Mouse (Mus musculus): ENCODE results near the gene Slc35e4. TPM values are rescaled to one million over a fixed set of nuclear protein-coding genes. Genes with fewer than 3 reads are reported as not detected.

Slc35e4 gene
- polyA plus RNA-seq, 1 experiment from 2014 or later = 3.6 TPM

DNA sequence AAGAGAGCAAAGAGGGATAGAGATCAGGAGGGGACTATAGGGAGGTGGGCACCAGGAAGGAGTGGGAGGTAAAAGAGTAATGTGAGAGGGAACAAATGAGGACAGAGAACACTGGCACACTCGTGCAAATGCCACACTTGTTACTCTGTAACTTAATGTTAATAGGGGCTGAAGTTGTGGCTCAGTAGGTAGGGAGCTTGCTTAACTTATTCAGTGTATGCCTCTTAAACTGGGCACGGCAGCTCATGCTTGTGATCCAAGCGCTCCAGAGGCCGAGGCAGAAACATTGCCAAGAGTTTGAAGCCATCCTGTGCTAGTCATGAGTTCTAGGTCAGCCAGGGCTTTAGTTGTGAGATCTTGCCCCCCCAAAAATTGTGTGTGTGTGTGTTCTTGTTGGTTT lies 20.7 kb upstream of the Slc35e4 start:
- no peak overlapping the region for H3K27ac ChIP-seq
- no peak for ATAC-seq (replicated peaks; ENCODE audit: insufficient number of reproducible peaks, insufficient read depth, low FRiP score, low read depth)
- WGBS = 65% methylated on average over 4 of the region's 4 CpGs
- no peaks in the 10 kb centered on the region for H3K9me3 ChIP-seq (replicated peaks)
- no peak overlapping the region for H3K4me2 ChIP-seq
- no peak overlapping the region for H3K9ac ChIP-seq
- no peak overlapping the region for H3K4me3 ChIP-seq
- H3K36me3 ChIP-seq = no peaks in the 10 kb centered on the region
- H3K4me1 ChIP-seq (replicated peaks) = peaks cover 17% of the 10 kb centered on the region
- no peaks in the 10 kb centered on the region for H3K27me3 ChIP-seq

GRCm38 (mm10) chr11:3933756-3934285 lies 19.4 kb upstream of the Slc35e4 start:
- Histone ChIP-seq H3K9me3 (replicated peaks) (no peaks in the 10 kb centered on the region), H3K9ac (no peak overlapping the region), H3K4me3 (no peak overlapping the region), H3K27ac (no peak overlapping the region), H3K36me3 (no peaks in the 10 kb centered on the region), H3K27me3 (no peaks in the 10 kb centered on the region), H3K4me1 (replicated peaks) (peaks cover 17% of the 10 kb centered on the region), H3K4me2 (no peak overlapping the region)
- 87% methylated on average over 9 of the region's 9 CpGs for WGBS
- ATAC-seq (replicated peaks; ENCODE audit: insufficient number of reproducible peaks, insufficient read depth, low FRiP score, low read depth) = no peak

DNA sequence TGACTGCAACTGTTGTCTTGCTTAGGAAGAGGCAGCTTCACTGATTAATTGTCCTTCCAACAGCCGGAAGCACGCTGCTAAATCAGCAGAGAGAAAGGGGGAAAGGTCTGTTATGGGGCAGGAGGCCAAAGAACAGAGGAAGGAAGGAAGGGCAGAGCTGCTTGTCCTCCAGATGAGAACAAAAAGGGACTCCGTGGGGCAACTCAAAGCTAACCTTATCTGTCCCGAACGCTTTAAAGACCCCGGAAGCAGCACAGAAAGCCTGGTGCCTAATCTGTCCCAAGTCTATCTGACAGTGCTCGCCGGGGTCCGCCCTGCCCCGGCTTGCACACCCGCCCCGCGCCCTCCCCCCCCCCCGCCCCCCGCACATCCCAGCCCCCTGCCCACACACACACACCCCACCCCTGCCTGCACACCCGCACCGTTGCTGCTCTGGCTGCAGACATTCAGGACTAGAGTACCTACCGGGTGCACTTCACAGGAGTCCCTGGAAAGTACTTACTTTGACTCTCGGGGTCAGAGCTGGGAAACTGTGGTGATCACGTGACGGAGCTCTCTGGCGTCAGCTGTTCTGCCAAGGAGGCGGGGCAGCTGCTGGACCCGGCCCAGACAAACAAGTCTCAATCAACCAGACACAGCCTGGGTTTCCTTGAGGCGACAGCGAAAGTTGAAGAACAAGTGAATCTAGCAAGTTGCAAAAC lies 17.2 kb upstream of the Slc35e4 start, which contains the start of gene Tcn2:
TSS of gene Tcn2 (minus strand) at position 649 of the 701 bp plus-strand sequence.
- Histone ChIP-seq H3K36me3 (0 out of 2 replicates have a peak, but pooled peaks cover 7% of the 10 kb centered on the region), H3K4me2 (peak within 1 kb of the TSS; percentile 78), H3K4me3 (peak within 1 kb of the TSS; percentile 64), H3K9ac (peak within 1 kb of the TSS; percentile 62), H3K27ac (peak within 1 kb of the TSS; percentile 67), H3K9me3 (replicated peaks) (no peaks in the 10 kb centered on the region), H3K27me3 (no peaks in the 10 kb centered on the region), H3K4me1 (replicated peaks) (peaks cover 17% of the 10 kb centered on the region)
- under 1% methylated on average over 22 of the region's 26 CpGs for WGBS
- ATAC-seq (replicated peaks; ENCODE audit: insufficient number of reproducible peaks, insufficient read depth, low FRiP score, low read depth) = peak; percentile 85

GRCm38 (mm10) chr11:3930931-3931330 lies 16.5 kb upstream of the Slc35e4 start:
- peak overlapping the region; percentile 67; the same call in 1 of the 2 replicates for H3K27ac ChIP-seq
- peaks cover 17% of the 10 kb centered on the region for H3K4me1 ChIP-seq (replicated peaks)
- peak overlapping the region; percentile 62 for H3K9ac ChIP-seq
- peak overlapping the region; percentile 78 for H3K4me2 ChIP-seq
- H3K27me3 ChIP-seq = no peaks in the 10 kb centered on the region
- no peak for ATAC-seq (replicated peaks; ENCODE audit: insufficient number of reproducible peaks, insufficient read depth, low FRiP score, low read depth)
- H3K9me3 ChIP-seq (replicated peaks) = no peaks in the 10 kb centered on the region
- 0 out of 2 replicates have a peak, but pooled peaks cover 10% of the 10 kb centered on the region for H3K36me3 ChIP-seq
- WGBS = 49% methylated on average over 6 of the region's 6 CpGs
- H3K4me3 ChIP-seq = peak overlapping the region; percentile 64

- H3K4me2 ChIP-seq = 0 out of 2 replicates have a peak overlapping the region, but pooled peaks have one; percentile 2
- no peak overlapping the region for H3K4me3 ChIP-seq
- ATAC-seq (replicated peaks; ENCODE audit: insufficient number of reproducible peaks, insufficient read depth, low FRiP score, low read depth) = no peak
Measured at GRCm38 (mm10) chr11:3930019-3930418, 15.6 kb upstream of the Slc35e4 start.

DNA sequence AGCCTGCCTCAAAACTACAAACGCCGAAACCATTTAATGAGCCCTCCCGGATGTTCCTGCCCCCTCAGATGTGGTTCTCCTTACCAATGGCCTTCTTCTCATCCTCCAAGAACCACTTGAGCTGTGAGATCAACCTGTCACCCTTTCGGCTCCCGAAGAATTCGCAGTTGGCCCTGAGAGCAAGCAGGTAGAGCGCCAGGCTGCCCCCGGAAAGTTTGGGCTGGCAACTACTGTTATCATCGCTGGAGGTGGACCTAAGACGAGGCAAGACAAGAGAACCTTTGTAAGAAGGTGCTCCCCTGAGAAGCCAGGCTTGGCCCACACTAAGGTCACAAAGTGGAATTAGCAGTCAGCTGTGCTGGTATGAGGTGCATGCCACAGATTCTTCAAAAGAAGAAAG lies 11.5 kb upstream of the Slc35e4 start:
- H3K27ac ChIP-seq = no peak overlapping the region
- H3K4me2 ChIP-seq = no peak overlapping the region
- ATAC-seq (replicated peaks; ENCODE audit: insufficient number of reproducible peaks, insufficient read depth, low FRiP score, low read depth) = no peak
- no peaks in the 10 kb centered on the region for H3K9me3 ChIP-seq (replicated peaks)
- 87% methylated on average over 10 of the region's 10 CpGs for WGBS
- no peaks in the 10 kb centered on the region for H3K27me3 ChIP-seq
- no peak overlapping the region for H3K9ac ChIP-seq
- H3K36me3 ChIP-seq = peaks cover 38% of the 10 kb centered on the region
- peaks cover 9% of the 10 kb centered on the region for H3K4me1 ChIP-seq (replicated peaks)
- no peak overlapping the region for H3K4me3 ChIP-seq

More at GRCm38 (mm10) chr11:3930019-3930418, 15.6 kb upstream of the Slc35e4 start:
- no peak overlapping the region for H3K9ac ChIP-seq
- peaks cover 17% of the 10 kb centered on the region for H3K4me1 ChIP-seq (replicated peaks)
- 86% methylated on average over 4 of the region's 4 CpGs for WGBS
- no peaks in the 10 kb centered on the region for H3K9me3 ChIP-seq (replicated peaks)
- no peak overlapping the region for H3K27ac ChIP-seq
- peaks cover 11% of the 10 kb centered on the region; the same call in 1 of the 2 replicates for H3K36me3 ChIP-seq
- H3K27me3 ChIP-seq = no peaks in the 10 kb centered on the region

DNA sequence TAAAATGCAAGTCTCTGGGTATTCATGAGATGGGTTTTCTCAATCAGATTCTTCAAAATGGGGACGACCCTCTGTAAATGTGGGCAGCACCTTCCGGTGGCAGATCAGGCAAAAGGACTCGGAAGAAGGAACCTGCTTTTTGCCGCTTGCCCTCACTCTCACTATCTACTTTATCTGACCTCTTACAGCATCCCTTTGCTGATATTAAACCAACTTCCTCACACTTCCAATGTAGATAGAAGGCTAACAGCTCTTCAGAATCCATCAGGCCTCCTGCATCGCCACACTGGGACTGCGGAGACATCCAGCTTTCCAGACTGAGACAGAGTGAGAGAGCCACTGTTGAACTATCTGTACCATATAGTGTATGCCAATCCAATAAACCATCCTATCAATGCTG lies 8.3 kb upstream of the Slc35e4 start:
- Histone ChIP-seq H3K4me1 (replicated peaks) (0 out of 2 replicates have a peak, but pooled peaks cover 2% of the 10 kb centered on the region), H3K36me3 (peaks cover 38% of the 10 kb centered on the region), H3K27me3 (no peaks in the 10 kb centered on the region), H3K27ac (no peak overlapping the region), H3K9me3 (replicated peaks) (no peaks in the 10 kb centered on the region), H3K9ac (no peak overlapping the region), H3K4me2 (no peak overlapping the region), H3K4me3 (no peak overlapping the region)
- no peak for ATAC-seq (replicated peaks; ENCODE audit: insufficient number of reproducible peaks, insufficient read depth, low FRiP score, low read depth)
- WGBS = 95% methylated on average over 6 of the region's 6 CpGs

- H3K9ac ChIP-seq = no peak overlapping the region
- no peak for ATAC-seq (replicated peaks; ENCODE audit: insufficient number of reproducible peaks, insufficient read depth, low FRiP score, low read depth)
- 0 out of 2 replicates have a peak, but pooled peaks cover 2% of the 10 kb centered on the region for H3K4me1 ChIP-seq (replicated peaks)
- no peaks in the 10 kb centered on the region for H3K27me3 ChIP-seq
- H3K4me3 ChIP-seq = no peak overlapping the region
- H3K9me3 ChIP-seq (replicated peaks) = no peaks in the 10 kb centered on the region
- 92% methylated on average over 9 of the region's 9 CpGs for WGBS
- no peak overlapping the region for H3K4me2 ChIP-seq
- peaks cover 38% of the 10 kb centered on the region for H3K36me3 ChIP-seq
- H3K27ac ChIP-seq = no peak overlapping the region
Measured at GRCm38 (mm10) chr11:3922115-3922514, 7.7 kb upstream of the Slc35e4 start.

DNA sequence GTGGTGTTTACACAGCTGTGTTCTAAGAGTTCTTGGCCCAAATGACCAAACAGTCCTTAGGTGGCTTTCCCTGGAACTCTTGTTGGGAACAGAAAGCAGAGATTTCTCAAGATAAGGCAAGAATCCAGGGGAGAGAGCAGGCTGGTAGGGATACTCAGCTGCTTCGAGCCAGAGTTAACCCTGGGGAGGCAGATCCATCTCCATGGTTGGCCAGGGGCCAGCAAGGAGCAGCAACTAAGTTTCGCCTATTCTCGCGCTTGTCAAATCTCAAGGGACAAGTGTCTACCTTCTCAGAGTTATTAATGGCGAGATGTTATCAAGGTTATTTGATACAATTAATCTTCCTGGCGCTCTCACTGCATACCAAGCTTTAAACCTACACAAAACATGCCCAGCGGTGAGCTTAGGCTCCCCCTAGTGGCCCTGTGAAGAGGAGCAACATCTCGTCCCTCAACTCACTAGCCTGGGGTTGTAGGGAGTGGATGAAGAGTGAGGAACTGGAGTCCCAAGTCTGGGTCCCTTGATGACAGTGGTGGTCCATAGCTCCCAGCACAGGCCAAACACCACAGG lies 6.9 kb upstream of the Slc35e4 start:
- Histone ChIP-seq H3K4me3 (no peak overlapping the region), H3K27me3 (no peaks in the 10 kb centered on the region), H3K36me3 (peaks cover 32% of the 10 kb centered on the region), H3K4me1 (replicated peaks) (0 out of 2 replicates have a peak, but pooled peaks cover 2% of the 10 kb centered on the region), H3K4me2 (no peak overlapping the region), H3K27ac (no peak overlapping the region), H3K9ac (no peak overlapping the region), H3K9me3 (replicated peaks) (no peaks in the 10 kb centered on the region)
- 0 out of 2 replicates have a peak, but pooled peaks have one; percentile 37 for ATAC-seq (replicated peaks; ENCODE audit: insufficient number of reproducible peaks, insufficient read depth, low FRiP score, low read depth)
- WGBS = 20% methylated on average over 8 of the region's 8 CpGs

DNA sequence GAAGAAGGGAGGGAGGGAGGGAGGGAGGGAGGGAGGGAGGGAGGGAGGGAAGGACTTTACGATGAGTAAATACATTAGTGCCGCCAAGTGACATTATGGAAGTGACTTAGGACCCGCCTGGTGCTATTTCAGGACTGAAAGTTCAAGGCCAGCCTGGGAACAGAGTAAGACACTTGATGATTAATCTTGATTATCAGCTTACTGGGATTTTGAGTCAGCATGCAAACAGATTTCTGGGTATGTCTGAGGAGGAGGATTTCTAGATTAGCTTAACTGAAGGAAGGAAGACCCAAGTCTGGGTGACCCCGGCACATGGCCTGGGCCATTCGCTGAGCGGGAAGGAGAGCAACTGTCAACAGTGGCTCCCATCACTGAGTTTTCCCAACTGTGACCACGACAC lies 6.0 kb upstream of the Slc35e4 start:
- H3K27me3 ChIP-seq = no peaks in the 10 kb centered on the region
- H3K27ac ChIP-seq = no peak overlapping the region
- ATAC-seq (replicated peaks; ENCODE audit: insufficient number of reproducible peaks, insufficient read depth, low FRiP score, low read depth) = no peak
- peaks cover 7% of the 10 kb centered on the region for H3K4me1 ChIP-seq (replicated peaks)
- H3K9ac ChIP-seq = no peak overlapping the region
- WGBS = 83% methylated on average over 7 of the region's 7 CpGs
- H3K36me3 ChIP-seq = peaks cover 32% of the 10 kb centered on the region
- H3K4me3 ChIP-seq = no peak overlapping the region
- no peak overlapping the region for H3K4me2 ChIP-seq
- no peaks in the 10 kb centered on the region for H3K9me3 ChIP-seq (replicated peaks)

- H3K27ac ChIP-seq = no peak overlapping the region
- no peaks in the 10 kb centered on the region for H3K27me3 ChIP-seq
- H3K4me1 ChIP-seq (replicated peaks) = peaks cover 12% of the 10 kb centered on the region
- ATAC-seq (replicated peaks; ENCODE audit: insufficient number of reproducible peaks, insufficient read depth, low FRiP score, low read depth) = no peak
- 57% methylated on average over 1 of the region's 1 CpGs for WGBS
- no peaks in the 10 kb centered on the region for H3K9me3 ChIP-seq (replicated peaks)
- H3K9ac ChIP-seq = no peak overlapping the region
- H3K36me3 ChIP-seq = peaks cover 18% of the 10 kb centered on the region
- no peak overlapping the region for H3K4me3 ChIP-seq
- no peak overlapping the region for H3K4me2 ChIP-seq
Measured at GRCm38 (mm10) chr11:3918738-3919137, 4.3 kb upstream of the Slc35e4 start.

All from heart, embryonic 15.5 days (tissue).